ENCODE assay signal across 8 mouse cellular contexts in genomic region chr10:99203577-99204487, GRCm38 (mm10). TPM values are rescaled to one million over a fixed set of nuclear protein-coding genes. Genes with fewer than 3 reads are reported as not detected.
DNase-seq lines count a peak whose midpoint lies in the region; ATAC-seq and TF ChIP-seq lines count a peak whose summit lies in the region.

No protein-coding gene starts in this region.

- H3K27me3 ChIP-seq in ES-Bruce4 (ENCODE audit: control insufficient read depth, insufficient read depth, low read length, poor library complexity, severe bottlenecking) = no peaks in the 10 kb centered on the region
- no peaks in the 10 kb centered on the region for H3K27me3 ChIP-seq in kidney, adult 2 months (replicated peaks; ENCODE audit: control insufficient read depth, insufficient read depth, low read length)

- peaks cover 7% of the 10 kb centered on the region for H3K4me1 ChIP-seq in ES-Bruce4 (ENCODE audit: control insufficient read depth, insufficient read depth, low read length)
- peaks cover 9% of the 10 kb centered on the region; the same call in 1 of the 2 replicates for H3K4me1 ChIP-seq in kidney, adult 2 months (ENCODE audit: control insufficient read depth, insufficient read depth, low read length)

- no peaks in the 10 kb centered on the region for H3K36me3 ChIP-seq in ES-Bruce4 (ENCODE audit: control insufficient read depth, insufficient read depth, low read length, poor library complexity, severe bottlenecking)
- no peaks in the 10 kb centered on the region for H3K36me3 ChIP-seq in kidney, adult 2 months (ENCODE audit: control insufficient read depth, insufficient read depth, low read length)

- H3K27ac ChIP-seq in ES-Bruce4 (ENCODE audit: insufficient read depth, low read length) = peak overlapping the region; percentile 76
- H3K27ac ChIP-seq in kidney, adult 2 months (ENCODE audit: insufficient read depth, low read depth, low read length) = peak overlapping the region; percentile 81

- TF ChIP-seq POLR2A in ES-Bruce4 (IDR thresholded peaks at IDR 0.05; ENCODE audit: insufficient read depth, low read length) = no peak
- no peak for TF ChIP-seq POLR2A in kidney, adult 2 months (IDR thresholded peaks at IDR 0.05; ENCODE audit: low read depth, low read length)

- peak overlapping the region; percentile 70 for H3K9ac ChIP-seq in ES-Bruce4 (ENCODE audit: low read depth, poor library complexity, severe bottlenecking)

- no peak for ATAC-seq in monocyte, adult 5-6 weeks (replicated peaks; ENCODE audit: insufficient number of reproducible peaks, low FRiP score, low TSS enrichment, poor library complexity, severe bottlenecking)

- H3K9me3 ChIP-seq in ES-Bruce4 (replicated peaks; ENCODE audit: control insufficient read depth, insufficient read depth, low read length, poor library complexity, severe bottlenecking) = no peaks in the 10 kb centered on the region

- H3K4me3 ChIP-seq in ES-Bruce4 (ENCODE audit: low read depth, low read length) = 0 out of 2 replicates have a peak overlapping the region, but pooled peaks have one; percentile 15
- H3K4me3 ChIP-seq in kidney, adult 2 months (ENCODE audit: insufficient read depth, low read depth, low read length) = peak overlapping the region; percentile 38

- peak; percentile 56 for DNase-seq in adrenal gland, adult 2 months
- peak; percentile 63 to 68 for DNase-seq in heart, adult 18-20 months
- peak; percentile 56 for DNase-seq in kidney, adult 2 months
- peak; percentile 66 for DNase-seq in lung, postnatal 10 days
- peak; percentile 59 for DNase-seq in retina, postnatal 1 day
- DNase-seq in right cerebral cortex, postnatal 10 days (ENCODE audit: low spot score in 2 of 2) = no peak

- WGBS in kidney, adult 2 months = 17% methylated on average over 29 of the region's 29 CpGs

- TF ChIP-seq CTCF in ES-Bruce4 (IDR thresholded peaks at IDR 0.05; ENCODE audit: low read depth, low read length) = no peak
- no peak for TF ChIP-seq CTCF in kidney, adult 2 months (conservative IDR thresholded peaks at IDR 0.05; ENCODE audit: insufficient read depth, insufficient read length, low read depth, low read length)

- no peak for TF ChIP-seq EP300 in ES-Bruce4 (IDR thresholded peaks at IDR 0.05; ENCODE audit: insufficient read depth, low read depth, low read length)

RNA-seq across cellular contexts. Expression of gene Dusp6, which starts 59.2 kb away (rescaled TPM):
- polyA plus RNA-seq in ES-Bruce4 (2011; ENCODE audit: insufficient read depth, insufficient read length, low read depth, missing spikeins) = 46.8 and 50.9 TPM in 2 replicates
- 100 to 1,000 TPM in 1 of 2 experiments, 10 to 100 TPM in 1; 70.4 to 146 TPM for total RNA-seq in adrenal gland, adult 2 months (2021)
- polyA plus RNA-seq in adrenal gland, adult 2 months (2012; rRNA removed) = 105 TPM in 2 replicates
- 10 to 100 TPM; 14.0 to 16.0 TPM for total RNA-seq in heart, adult 18-20 months (2021)
- polyA plus RNA-seq in kidney, adult 2 months (2012; rRNA removed) = 46.6 and 50.5 TPM in 2 replicates
- 114 to 201 TPM (median 184 TPM) in 3 replicates for total RNA-seq in monocyte, adult 5-6 weeks (2017)

Comparison
In these comparisons a context has a peak if more than half of its experiments do, and no peak if none do; other contexts are left out.
1. DNase-seq: peak in adrenal gland, adult 2 months (single experiment), heart, adult 18-20 months (2 of 2), kidney, adult 2 months (single experiment), lung, postnatal 10 days (single experiment) and retina, postnatal 1 day (single experiment); none in right cerebral cortex, postnatal 10 days (0 of 2).